Comparison of ENCODE assay signal across 7 mouse cellular contexts in genomic region chr10:36546622-36547021, GRCm38 (mm10). TPM values are rescaled to one million over a fixed set of nuclear protein-coding genes. Genes with fewer than 3 reads are reported as not detected.
DNase-seq lines count a peak whose midpoint lies in the region; ATAC-seq lines count a peak whose summit lies in the region.

No protein-coding gene starts in this region.

- peak; percentile 69 for DNase-seq in hindbrain, embryonic 11.5 days (ENCODE audit: low spot score)
- no peak for DNase-seq in hindbrain, embryonic 10.5 days (ENCODE audit: low spot score)
- peak; percentile 3 for DNase-seq in ovary, postnatal 14 days (ENCODE audit: low spot score)
- DNase-seq in ovary, postnatal 10 days (ENCODE audit: low spot score), result no peak
- peak; percentile 72 for DNase-seq in embryo, embryonic 10.5 days (ENCODE audit: low spot score)
- DNase-seq in spleen, adult 12 weeks (ENCODE audit: low spot score), result no peak
- no peak for DNase-seq in heart, postnatal 25 days (ENCODE audit: low spot score)

- peak; percentile 49 for ATAC-seq in hindbrain, embryonic 11.5 days (ENCODE audit: low FRiP score)

- H3K4me2 ChIP-seq in hindbrain, embryonic 11.5 days (replicated peaks; ENCODE audit: low read depth, low read length), result no peak overlapping the region

- 18% methylated on average over 2 of the region's 2 CpGs for WGBS in hindbrain, embryonic 11.5 days
- 21% methylated on average over 2 of the region's 2 CpGs for WGBS in hindbrain, embryonic 10.5 days

- H3K27ac ChIP-seq in hindbrain, embryonic 11.5 days (ENCODE audit: low read depth, low read length), result no peak overlapping the region
- H3K27ac ChIP-seq in hindbrain, embryonic 10.5 days, result no peak overlapping the region

- H3K4me3 ChIP-seq in hindbrain, embryonic 11.5 days (ENCODE audit: low read depth, low read length), result no peak overlapping the region
- H3K4me3 ChIP-seq in hindbrain, embryonic 10.5 days, result no peak overlapping the region

- H3K9ac ChIP-seq in hindbrain, embryonic 11.5 days (ENCODE audit: low read depth, low read length), result no peak overlapping the region

- no peaks in the 10 kb centered on the region for H3K27me3 ChIP-seq in hindbrain, embryonic 11.5 days (ENCODE audit: control insufficient read depth, insufficient read depth, low read length)
- H3K27me3 ChIP-seq in hindbrain, embryonic 10.5 days (ENCODE audit: insufficient read depth, poor library complexity, severe bottlenecking), result no peaks in the 10 kb centered on the region

- H3K36me3 ChIP-seq in hindbrain, embryonic 11.5 days (ENCODE audit: control insufficient read depth, insufficient read depth, low read length), result no peaks in the 10 kb centered on the region
- no peaks in the 10 kb centered on the region for H3K36me3 ChIP-seq in hindbrain, embryonic 10.5 days

- no peaks in the 10 kb centered on the region for H3K4me1 ChIP-seq in hindbrain, embryonic 11.5 days (replicated peaks; ENCODE audit: control insufficient read depth, insufficient read depth, low read length)
- no peaks in the 10 kb centered on the region for H3K4me1 ChIP-seq in hindbrain, embryonic 10.5 days (replicated peaks)

- intact Hi-C loops in heart, postnatal 25 days (cut with DNase I), result loop anchor here (5.0 kb wide), 1 partner anchor 286 kb away; no protein-coding TSS in a partner anchor

- H3K9me3 ChIP-seq in hindbrain, embryonic 11.5 days (ENCODE audit: control insufficient read depth, low read length), result no peaks in the 10 kb centered on the region
- no peaks in the 10 kb centered on the region for H3K9me3 ChIP-seq in hindbrain, embryonic 10.5 days

RNA-seq across cellular contexts. Expression of gene Hs3st5, which starts 40.0 kb away (rescaled TPM):
- 5.8 and 6.1 TPM in 2 replicates for polyA plus RNA-seq in hindbrain, embryonic 11.5 days (2014; fragmentation: Nextera tagmentation; extraction: Ambion mirVana)
- 2.2 and 3.2 TPM in 2 replicates for polyA plus RNA-seq in hindbrain, embryonic 10.5 days (2016; fragmentation: Nextera tagmentation; extraction: Ambion mirVana)
- total RNA-seq in heart, postnatal 25 days (2021), result 1 to 10 TPM; 1.8 to 1.9 TPM

Comparison
In these comparisons a context has a peak if more than half of its experiments do, and no peak if none do; other contexts are left out.
1. DNase-seq: peak in hindbrain, embryonic 11.5 days (single experiment), ovary, postnatal 14 days (single experiment) and embryo, embryonic 10.5 days (single experiment); none in hindbrain, embryonic 10.5 days (single experiment), ovary, postnatal 10 days (single experiment), spleen, adult 12 weeks (single experiment) and heart, postnatal 25 days (single experiment).